Mouse (Mus musculus): ENCODE data around the gene Rims3. TPM values are rescaled to one million over a fixed set of nuclear protein-coding genes. Genes with fewer than 3 reads are reported as not detected.

The Rims3 gene
- polyA plus RNA-seq, 1 experiment from 2014 or later: 23.3 TPM

GRCm38 (mm10) chr4:120855360-120856060 is 894 bp downstream of the Rims3 start:
- H3K36me3 ChIP-seq: no peaks in the 10 kb centered on the region
- H3K27me3 ChIP-seq (replicated peaks): 0 out of 2 replicates have a peak, but pooled peaks cover 4% of the 10 kb centered on the region
- peak overlapping the region; percentile 41 for H3K27ac ChIP-seq (replicated peaks)
- peak overlapping the region; percentile 74 for H3K9ac ChIP-seq (replicated peaks)
- no peaks in the 10 kb centered on the region for H3K9me3 ChIP-seq (replicated peaks)
- ATAC-seq (ENCODE audit: low FRiP score): no peak
- H3K4me2 ChIP-seq: peak overlapping the region; percentile 79
- H3K4me3 ChIP-seq (replicated peaks): peak overlapping the region; percentile 70
- H3K4me1 ChIP-seq: peaks cover 20% of the 10 kb centered on the region
- WGBS: 16% methylated on average over 7 of the region's 7 CpGs

GRCm38 (mm10) chr4:120856376-120856775 is 1.8 kb downstream of the Rims3 start:
- no peaks in the 10 kb centered on the region for H3K9me3 ChIP-seq (replicated peaks)
- peaks cover 20% of the 10 kb centered on the region for H3K4me1 ChIP-seq
- no peak for ATAC-seq (ENCODE audit: low FRiP score)
- H3K27ac ChIP-seq (replicated peaks): no peak overlapping the region
- H3K4me2 ChIP-seq: peak overlapping the region; percentile 79
- 0 out of 2 replicates have a peak, but pooled peaks cover 4% of the 10 kb centered on the region for H3K27me3 ChIP-seq (replicated peaks)
- H3K9ac ChIP-seq (replicated peaks): 0 out of 2 replicates have a peak overlapping the region, but pooled peaks have one; percentile 74
- peak overlapping the region; percentile 70 for H3K4me3 ChIP-seq (replicated peaks)
- no peaks in the 10 kb centered on the region for H3K36me3 ChIP-seq
- 51% methylated on average over 5 of the region's 5 CpGs for WGBS

GRCm38 (mm10) chr4:120859865-120860264 is 5.2 kb downstream of the Rims3 start:
- no peak for ATAC-seq (ENCODE audit: low FRiP score)
- no peak overlapping the region for H3K27ac ChIP-seq (replicated peaks)
- H3K4me1 ChIP-seq: peaks cover 20% of the 10 kb centered on the region
- H3K27me3 ChIP-seq (replicated peaks): no peaks in the 10 kb centered on the region
- H3K9me3 ChIP-seq (replicated peaks): no peaks in the 10 kb centered on the region
- 93% methylated on average over 7 of the region's 7 CpGs for WGBS
- no peaks in the 10 kb centered on the region for H3K36me3 ChIP-seq
- H3K9ac ChIP-seq (replicated peaks): no peak overlapping the region
- H3K4me2 ChIP-seq: no peak overlapping the region
- H3K4me3 ChIP-seq (replicated peaks): no peak overlapping the region

GRCm38 (mm10) chr4:120866211-120866610 is 11.6 kb downstream of the Rims3 start:
- Histone ChIP-seq H3K27me3 (replicated peaks) (no peaks in the 10 kb centered on the region), H3K9ac (replicated peaks) (no peak overlapping the region), H3K4me2 (no peak overlapping the region), H3K9me3 (replicated peaks) (no peaks in the 10 kb centered on the region), H3K4me3 (replicated peaks) (no peak overlapping the region), H3K4me1 (peaks cover 16% of the 10 kb centered on the region; the same call in 1 of the 2 replicates), H3K27ac (replicated peaks) (no peak overlapping the region), H3K36me3 (no peaks in the 10 kb centered on the region)
- WGBS: 8% methylated on average over 6 of the region's 6 CpGs
- ATAC-seq (ENCODE audit: low FRiP score): no peak

- peaks cover 16% of the 10 kb centered on the region; the same call in 1 of the 2 replicates for H3K4me1 ChIP-seq
- H3K4me3 ChIP-seq (replicated peaks): no peak overlapping the region
- no peak for ATAC-seq (ENCODE audit: low FRiP score)
- no peaks in the 10 kb centered on the region for H3K36me3 ChIP-seq
- WGBS: 69% methylated on average over 5 of the region's 5 CpGs
- no peaks in the 10 kb centered on the region for H3K27me3 ChIP-seq (replicated peaks)
- no peak overlapping the region for H3K4me2 ChIP-seq
- H3K9ac ChIP-seq (replicated peaks): no peak overlapping the region
- H3K9me3 ChIP-seq (replicated peaks): no peaks in the 10 kb centered on the region
- no peak overlapping the region for H3K27ac ChIP-seq (replicated peaks)
These were observed 13.6 kb downstream of the Rims3 start for GRCm38 (mm10) chr4:120868246-120868645.

- H3K27me3 ChIP-seq (replicated peaks): no peaks in the 10 kb centered on the region
- no peak overlapping the region for H3K9ac ChIP-seq (replicated peaks)
- H3K9me3 ChIP-seq (replicated peaks): no peaks in the 10 kb centered on the region
- H3K4me1 ChIP-seq: peaks cover 16% of the 10 kb centered on the region; the same call in 1 of the 2 replicates
- WGBS: 77% methylated on average over 3 of the region's 3 CpGs
- H3K27ac ChIP-seq (replicated peaks): no peak overlapping the region
- no peak for ATAC-seq (ENCODE audit: low FRiP score)
- H3K36me3 ChIP-seq: no peaks in the 10 kb centered on the region
- H3K4me3 ChIP-seq (replicated peaks): no peak overlapping the region
- H3K4me2 ChIP-seq: no peak overlapping the region
These were observed 14.4 kb downstream of the Rims3 start for GRCm38 (mm10) chr4:120868988-120869387.

GRCm38 (mm10) chr4:120870262-120870748 is 15.7 kb downstream of the Rims3 start:
- Histone ChIP-seq H3K4me1 (peaks cover 16% of the 10 kb centered on the region; the same call in 1 of the 2 replicates), H3K27me3 (replicated peaks) (no peaks in the 10 kb centered on the region), H3K36me3 (no peaks in the 10 kb centered on the region), H3K9ac (replicated peaks) (no peak overlapping the region), H3K9me3 (replicated peaks) (no peaks in the 10 kb centered on the region), H3K4me2 (no peak overlapping the region), H3K4me3 (replicated peaks) (no peak overlapping the region), H3K27ac (replicated peaks) (0 out of 2 replicates have a peak overlapping the region, but pooled peaks have one; percentile 18)
- WGBS: 40% methylated on average over 7 of the region's 7 CpGs
- ATAC-seq (ENCODE audit: low FRiP score): peak; percentile 51; the same call in 1 of the 2 replicates

GRCm38 (mm10) chr4:120875961-120876360 is 21.3 kb downstream of the Rims3 start:
- H3K4me1 ChIP-seq: peaks cover 9% of the 10 kb centered on the region
- no peaks in the 10 kb centered on the region for H3K36me3 ChIP-seq
- H3K27ac ChIP-seq (replicated peaks): no peak overlapping the region
- H3K27me3 ChIP-seq (replicated peaks): no peaks in the 10 kb centered on the region
- no peak overlapping the region for H3K4me2 ChIP-seq
- WGBS: 47% methylated on average over 3 of the region's 3 CpGs
- ATAC-seq (ENCODE audit: low FRiP score): no peak
- no peak overlapping the region for H3K4me3 ChIP-seq (replicated peaks)
- H3K9ac ChIP-seq (replicated peaks): no peak overlapping the region
- H3K9me3 ChIP-seq (replicated peaks): no peaks in the 10 kb centered on the region

- WGBS: 61% methylated on average over 3 of the region's 3 CpGs
- H3K4me2 ChIP-seq: no peak overlapping the region
- H3K4me3 ChIP-seq (replicated peaks): no peak overlapping the region
- H3K9ac ChIP-seq (replicated peaks): no peak overlapping the region
- H3K27ac ChIP-seq (replicated peaks): no peak overlapping the region
- H3K9me3 ChIP-seq (replicated peaks): no peaks in the 10 kb centered on the region
- no peaks in the 10 kb centered on the region for H3K36me3 ChIP-seq
- ATAC-seq (ENCODE audit: low FRiP score): no peak
- H3K27me3 ChIP-seq (replicated peaks): no peaks in the 10 kb centered on the region
- peaks cover 24% of the 10 kb centered on the region for H3K4me1 ChIP-seq
These were observed 24.1 kb downstream of the Rims3 start for GRCm38 (mm10) chr4:120878728-120879127.

- Histone ChIP-seq H3K27ac (replicated peaks) (no peak overlapping the region), H3K4me3 (replicated peaks) (no peak overlapping the region), H3K36me3 (no peaks in the 10 kb centered on the region), H3K9me3 (replicated peaks) (no peaks in the 10 kb centered on the region), H3K9ac (replicated peaks) (no peak overlapping the region), H3K4me2 (no peak overlapping the region), H3K4me1 (peaks cover 24% of the 10 kb centered on the region), H3K27me3 (replicated peaks) (no peaks in the 10 kb centered on the region)
- ATAC-seq (ENCODE audit: low FRiP score): no peak
- 38% methylated on average over 4 of the region's 4 CpGs for WGBS
These were observed 24.8 kb downstream of the Rims3 start for GRCm38 (mm10) chr4:120879386-120879785.

GRCm38 (mm10) chr4:120880731-120881432 is 26.3 kb downstream of the Rims3 start:
- Histone ChIP-seq H3K4me2 (no peak overlapping the region), H3K27ac (replicated peaks) (no peak overlapping the region), H3K36me3 (no peaks in the 10 kb centered on the region), H3K27me3 (replicated peaks) (no peaks in the 10 kb centered on the region), H3K9me3 (replicated peaks) (no peaks in the 10 kb centered on the region), H3K4me3 (replicated peaks) (no peak overlapping the region), H3K4me1 (peaks cover 29% of the 10 kb centered on the region), H3K9ac (replicated peaks) (no peak overlapping the region)
- 61% methylated on average over 6 of the region's 6 CpGs for WGBS
- no peak for ATAC-seq (ENCODE audit: low FRiP score)
